Mouse (Mus musculus): ENCODE results near the gene Rras2.

Rras2 gene

DNA sequence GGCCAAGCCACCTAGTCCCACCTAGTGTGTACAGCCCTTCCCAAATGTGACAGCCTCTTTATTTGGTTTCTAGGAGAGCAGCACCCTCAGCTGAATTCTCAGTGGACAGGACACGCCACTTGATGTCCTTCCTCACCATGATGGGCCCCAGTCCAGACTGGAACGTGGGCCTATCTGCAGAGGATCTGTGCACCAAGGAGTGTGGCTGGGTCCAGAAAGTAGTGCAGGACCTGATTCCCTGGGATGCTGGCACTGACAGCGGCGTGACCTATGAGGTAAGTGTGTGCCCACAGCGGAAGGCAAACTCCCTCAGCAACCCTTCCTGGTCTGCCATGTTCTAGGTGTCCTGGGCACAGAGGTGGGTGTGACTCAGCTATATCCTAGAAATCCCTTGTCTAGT is 88.8 kb downstream of the Rras2 start:
- DNase-seq (ENCODE audit: low spot score in 2 of 2), result no peak

- no peak for DNase-seq (ENCODE audit: low spot score in 2 of 2)
These were observed 90.2 kb downstream of the Rras2 start for GRCm38 (mm10) chr7:114027406-114027805.

DNA sequence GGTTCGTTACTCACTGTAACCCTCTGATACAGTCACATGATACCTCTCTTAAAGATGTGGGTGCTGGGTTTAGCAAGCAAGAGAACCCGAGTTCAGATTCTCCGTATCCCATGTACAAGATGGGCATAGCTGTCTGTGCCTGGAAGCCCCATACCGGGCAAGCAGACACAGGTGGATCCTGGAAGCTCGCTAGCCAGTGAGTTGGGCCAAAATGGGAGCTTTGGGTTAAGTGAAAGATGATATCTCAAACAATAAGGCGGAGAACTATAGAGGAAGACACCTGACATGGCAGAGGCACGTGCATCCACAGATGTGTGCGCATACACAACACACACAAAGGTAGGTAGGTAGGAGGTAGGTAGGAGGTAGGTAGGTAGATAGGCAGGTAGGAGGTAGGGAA is 90.7 kb downstream of the Rras2 start:
- DNase-seq (ENCODE audit: low spot score in 2 of 2), result no peak

GRCm38 (mm10) chr7:114020704-114021093 is 96.9 kb downstream of the Rras2 start:
- DNase-seq (ENCODE audit: low spot score in 2 of 2), result peak; percentile 59 to 73

DNA sequence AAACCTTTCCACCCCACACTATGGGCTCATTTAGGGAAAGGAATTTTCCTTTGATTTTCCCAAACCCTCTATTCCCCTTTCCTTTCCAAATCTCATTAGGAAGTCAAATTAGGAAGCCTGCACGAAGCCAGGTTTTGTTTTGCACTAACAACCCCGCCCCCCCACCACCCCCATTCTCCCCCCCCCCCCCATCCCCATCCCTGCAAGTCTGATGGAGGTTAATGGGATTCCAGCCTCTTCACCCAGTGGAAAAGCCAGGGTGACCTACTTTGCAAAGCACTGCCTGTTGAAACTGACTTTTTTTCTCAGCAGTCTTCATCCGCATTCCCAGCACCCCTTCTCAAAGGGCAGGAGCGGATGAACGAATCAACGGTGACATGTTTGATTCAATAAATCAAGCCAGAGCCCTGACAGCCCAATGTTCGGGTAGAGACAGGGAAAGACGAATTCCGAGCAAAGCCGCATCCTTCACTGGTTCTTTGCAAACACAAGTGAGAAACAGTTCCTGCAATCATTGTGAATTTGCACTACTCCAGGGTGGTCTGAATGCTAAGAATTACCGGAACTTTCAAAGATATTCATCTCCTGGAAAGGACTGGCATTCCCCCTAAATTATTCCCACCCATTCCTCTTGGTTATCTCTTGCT is 97.4 kb downstream of the Rras2 start:
- no peak for DNase-seq (ENCODE audit: low spot score in 2 of 2)

DNA sequence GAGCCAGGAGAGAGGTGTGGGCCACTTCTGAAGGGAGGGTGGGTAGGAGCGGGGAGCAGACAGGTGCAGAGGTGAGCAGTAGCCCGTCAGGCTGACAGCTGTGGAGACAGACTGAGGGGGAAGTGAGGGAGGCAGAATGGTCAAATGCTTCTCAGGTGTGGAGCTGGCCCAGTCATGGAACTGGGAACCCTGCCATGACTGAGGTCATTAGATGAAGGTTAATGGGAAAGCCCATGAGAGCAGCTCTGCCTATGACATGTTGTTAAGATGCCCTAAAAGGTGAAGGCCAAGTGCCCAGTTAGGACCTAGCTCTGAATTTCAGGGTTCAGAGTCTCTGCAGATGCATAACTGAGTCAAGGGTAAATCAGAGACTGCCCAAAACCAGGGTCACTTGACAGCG is 98.7 kb downstream of the Rras2 start:
- no peak for DNase-seq (ENCODE audit: low spot score in 2 of 2)

- DNase-seq (ENCODE audit: low spot score in 2 of 2), result peak; percentile 37 to 38
These were observed 101.3 kb downstream of the Rras2 start for GRCm38 (mm10) chr7:114016001-114016949.

DNA sequence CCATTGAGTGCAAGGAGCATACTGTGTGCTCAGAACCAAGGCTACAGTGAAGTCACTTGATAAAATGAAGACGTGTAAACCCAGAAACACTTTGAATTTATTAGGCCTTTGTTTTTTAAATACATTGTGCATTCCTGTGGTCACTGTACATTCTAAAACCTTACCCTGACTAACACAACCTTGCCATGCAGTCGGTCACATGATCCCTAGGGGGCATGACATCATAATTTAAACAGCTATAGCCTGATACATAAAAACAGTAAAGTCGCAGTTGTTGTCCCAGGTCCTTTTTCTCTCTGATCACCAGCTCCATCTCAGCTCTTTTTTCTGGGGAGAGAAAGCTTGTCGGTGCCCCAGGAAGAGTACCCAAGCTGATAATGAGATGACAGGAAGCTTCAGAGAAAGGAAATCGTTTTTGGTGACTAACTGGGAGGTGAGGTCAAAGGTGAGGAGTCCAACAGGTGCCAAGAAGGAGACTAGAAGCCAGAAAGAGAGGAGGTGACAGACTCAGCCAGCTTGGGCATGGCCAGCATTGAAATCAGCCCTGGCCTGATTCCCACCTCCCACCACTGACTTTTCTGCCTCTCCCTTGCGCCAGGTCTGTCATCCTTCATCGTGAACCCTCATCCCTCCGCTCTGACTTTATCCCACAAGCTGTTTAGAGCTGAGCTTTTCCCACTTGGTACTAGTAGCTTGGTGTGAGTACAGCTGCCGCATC is 105.7 kb downstream of the Rras2 start:
- no peak for DNase-seq (ENCODE audit: low spot score in 2 of 2)

DNA sequence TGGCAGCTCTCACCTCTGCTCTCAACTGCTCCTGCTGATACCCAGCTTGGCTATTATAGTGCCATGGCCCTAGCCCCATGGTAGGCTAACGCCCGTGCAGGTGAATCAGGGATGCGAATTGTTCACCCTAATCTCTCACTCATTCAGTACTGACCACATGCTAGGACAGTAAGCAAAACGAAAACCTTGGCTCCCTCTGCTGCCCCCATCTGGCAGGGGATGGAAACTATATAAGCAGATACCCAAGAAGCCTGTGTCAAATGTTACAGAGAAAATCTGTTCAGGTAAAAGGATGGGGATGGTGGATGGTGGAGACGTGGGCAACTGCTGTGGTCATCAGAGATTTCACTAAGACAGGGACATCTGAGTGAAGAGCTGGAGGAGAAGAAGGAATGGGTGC is 110.0 kb downstream of the Rras2 start:
- no peak for DNase-seq (ENCODE audit: low spot score in 2 of 2)

DNA sequence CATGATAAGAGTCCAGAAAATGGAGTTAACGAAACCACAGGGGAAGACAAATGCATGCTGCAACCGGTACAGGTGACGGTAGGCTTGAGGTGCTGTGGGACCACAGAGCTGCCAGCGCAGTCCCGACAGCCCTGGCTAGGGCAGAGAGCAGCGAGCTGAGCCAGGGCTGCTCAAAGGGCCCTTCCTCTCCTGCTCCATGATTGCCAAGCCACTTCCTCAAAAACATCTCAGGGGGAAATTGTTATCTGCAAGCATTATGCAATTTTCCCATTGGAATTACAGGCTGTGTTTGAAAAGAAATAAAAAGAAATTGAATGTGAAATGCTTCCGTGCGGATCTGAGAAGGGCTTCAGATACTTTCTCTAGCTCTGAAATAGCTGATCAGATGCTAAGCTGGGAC is 111.1 kb downstream of the Rras2 start:
- DNase-seq (ENCODE audit: low spot score in 2 of 2), result no peak

- no peak for DNase-seq (ENCODE audit: low spot score in 2 of 2)
These were observed 112.1 kb downstream of the Rras2 start for GRCm38 (mm10) chr7:114005499-114005898.

- DNase-seq (ENCODE audit: low spot score in 2 of 2), result no peak
These were observed 113.4 kb downstream of the Rras2 start for GRCm38 (mm10) chr7:114004171-114004570.

DNA sequence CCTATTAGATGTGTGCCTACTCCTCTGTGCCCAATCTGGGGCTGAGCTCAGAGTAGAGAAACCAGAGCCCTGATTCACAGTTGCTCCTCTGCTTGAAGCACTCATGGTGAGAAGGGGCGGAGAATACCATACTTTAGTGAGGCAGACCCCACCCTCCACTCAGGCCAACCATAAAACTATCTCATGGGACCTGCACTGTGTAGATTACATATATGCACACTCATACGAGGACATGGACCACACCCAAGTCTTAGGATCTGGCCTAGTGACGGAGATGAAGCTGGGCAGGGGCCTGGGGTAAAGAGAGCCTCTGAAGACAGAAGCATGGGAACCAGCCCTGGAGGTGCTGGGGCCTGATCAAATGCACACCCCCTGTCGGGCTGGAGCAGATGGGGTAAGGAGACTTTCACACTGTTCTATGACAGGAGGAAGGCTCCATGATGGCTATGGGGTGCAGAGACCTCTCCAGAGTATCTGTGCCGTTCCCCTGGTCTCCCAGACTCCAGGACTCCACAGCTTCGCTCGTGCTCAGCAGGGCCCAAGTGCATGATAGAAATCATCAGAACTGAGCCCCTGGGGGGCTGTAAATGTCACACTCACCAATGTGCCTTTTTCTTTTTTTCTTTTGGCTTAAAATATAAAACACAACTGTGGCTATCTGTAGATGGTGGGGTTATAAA is 119.8 kb downstream of the Rras2 start:
- no peak for DNase-seq (ENCODE audit: low spot score in 2 of 2)

Measured in urinary bladder, postnatal 36 days (tissue).